Mouse (Mus musculus): Measurements from ENCODE around the gene Tmem184a. TPM values are rescaled to one million over a fixed set of nuclear protein-coding genes. Genes with fewer than 3 reads are reported as not detected.
A peak's percentile ranks its signal among the peaks of the same experiment; 100 is the strongest.

Gene Tmem184a
- polyA plus RNA-seq, 1 experiment from 2014 or later: 15.1 TPM

- H3K27ac ChIP-seq (ENCODE audit: low read depth): no peak overlapping the region
- 62% methylated on average over 4 of the region's 4 CpGs for WGBS
- H3K9ac ChIP-seq (ENCODE audit: low read length): no peak overlapping the region
- H3K4me2 ChIP-seq (ENCODE audit: low read length): no peak overlapping the region
- DNase-seq (ENCODE audit: low spot score): no peak
- 0 out of 2 replicates have a peak, but pooled peaks cover 5% of the 10 kb centered on the region for H3K4me1 ChIP-seq (replicated peaks; ENCODE audit: control insufficient read depth, insufficient read depth, low read length)
- no peaks in the 10 kb centered on the region for H3K36me3 ChIP-seq (ENCODE audit: control insufficient read depth, insufficient read depth, low read length)
- H3K9me3 ChIP-seq (ENCODE audit: control insufficient read depth, low read length): no peaks in the 10 kb centered on the region
- no peak overlapping the region for H3K4me3 ChIP-seq (ENCODE audit: low read depth, low read length)
- peaks cover 20% of the 10 kb centered on the region for H3K27me3 ChIP-seq (replicated peaks; ENCODE audit: control insufficient read depth, insufficient read depth, low read length)
- no peak for ATAC-seq (replicated peaks; ENCODE audit: low FRiP score, low TSS enrichment, low read depth)
Measured at GRCm38 (mm10) chr5:139809397-139809796, 10.3 kb downstream of the Tmem184a start.

- H3K36me3 ChIP-seq (ENCODE audit: control insufficient read depth, insufficient read depth, low read length): peaks cover 6% of the 10 kb centered on the region; the same call in 1 of the 2 replicates
- 90% methylated on average over 8 of the region's 8 CpGs for WGBS
- no peaks in the 10 kb centered on the region for H3K9me3 ChIP-seq (ENCODE audit: control insufficient read depth, low read length)
- ATAC-seq (replicated peaks; ENCODE audit: low FRiP score, low TSS enrichment, low read depth): no peak
- H3K27ac ChIP-seq (ENCODE audit: low read depth): no peak overlapping the region
- H3K4me1 ChIP-seq (replicated peaks; ENCODE audit: control insufficient read depth, insufficient read depth, low read length): 0 out of 2 replicates have a peak, but pooled peaks cover 13% of the 10 kb centered on the region
- H3K9ac ChIP-seq (ENCODE audit: low read length): no peak overlapping the region
- no peak overlapping the region for H3K4me2 ChIP-seq (ENCODE audit: low read length)
- no peaks in the 10 kb centered on the region for H3K27me3 ChIP-seq (replicated peaks; ENCODE audit: control insufficient read depth, insufficient read depth, low read length)
- H3K4me3 ChIP-seq (ENCODE audit: low read depth, low read length): no peak overlapping the region
- no peak for DNase-seq (ENCODE audit: low spot score)
Measured at GRCm38 (mm10) chr5:139805924-139806323, 13.8 kb downstream of the Tmem184a start.

- Histone ChIP-seq H3K4me1 (replicated peaks; ENCODE audit: control insufficient read depth, insufficient read depth, low read length) (0 out of 2 replicates have a peak, but pooled peaks cover 13% of the 10 kb centered on the region), H3K4me2 (ENCODE audit: low read length) (no peak overlapping the region), H3K9ac (ENCODE audit: low read length) (no peak overlapping the region), H3K36me3 (ENCODE audit: control insufficient read depth, insufficient read depth, low read length) (peaks cover 17% of the 10 kb centered on the region), H3K4me3 (ENCODE audit: low read depth, low read length) (no peak overlapping the region), H3K27me3 (replicated peaks; ENCODE audit: control insufficient read depth, insufficient read depth, low read length) (no peaks in the 10 kb centered on the region), H3K27ac (ENCODE audit: low read depth) (peak overlapping the region; percentile 43), H3K9me3 (ENCODE audit: control insufficient read depth, low read length) (no peaks in the 10 kb centered on the region)
- WGBS: 73% methylated on average over 11 of the region's 11 CpGs
- ATAC-seq (replicated peaks; ENCODE audit: low FRiP score, low TSS enrichment, low read depth) (no peak), DNase-seq (ENCODE audit: low spot score) (no peak)
Measured at GRCm38 (mm10) chr5:139804573-139805111, 15.1 kb downstream of the Tmem184a start.

GRCm38 (mm10) chr5:139804107-139804551 is 15.6 kb downstream of the Tmem184a start:
- 9% methylated on average over 6 of the region's 6 CpGs for WGBS
- no peak overlapping the region for H3K4me3 ChIP-seq (ENCODE audit: low read depth, low read length)
- peak overlapping the region; percentile 43 for H3K27ac ChIP-seq (ENCODE audit: low read depth)
- peak overlapping the region; percentile 24 for H3K4me2 ChIP-seq (ENCODE audit: low read length)
- H3K36me3 ChIP-seq (ENCODE audit: control insufficient read depth, insufficient read depth, low read length): peaks cover 18% of the 10 kb centered on the region
- no peak overlapping the region for H3K9ac ChIP-seq (ENCODE audit: low read length)
- DNase-seq (ENCODE audit: low spot score) (no peak), ATAC-seq (replicated peaks; ENCODE audit: low FRiP score, low TSS enrichment, low read depth) (peak; percentile 71)
- 0 out of 2 replicates have a peak, but pooled peaks cover 13% of the 10 kb centered on the region for H3K4me1 ChIP-seq (replicated peaks; ENCODE audit: control insufficient read depth, insufficient read depth, low read length)
- H3K9me3 ChIP-seq (ENCODE audit: control insufficient read depth, low read length): no peaks in the 10 kb centered on the region
- H3K27me3 ChIP-seq (replicated peaks; ENCODE audit: control insufficient read depth, insufficient read depth, low read length): no peaks in the 10 kb centered on the region

GRCm38 (mm10) chr5:139803601-139804102 is 16.1 kb downstream of the Tmem184a start:
- DNase-seq (ENCODE audit: low spot score): no peak
- H3K36me3 ChIP-seq (ENCODE audit: control insufficient read depth, insufficient read depth, low read length): peaks cover 18% of the 10 kb centered on the region
- peak; percentile 29 for ATAC-seq (replicated peaks; ENCODE audit: low FRiP score, low TSS enrichment, low read depth)
- WGBS: 16% methylated on average over 12 of the region's 12 CpGs
- H3K9ac ChIP-seq (ENCODE audit: low read length): no peak overlapping the region
- no peak overlapping the region for H3K4me3 ChIP-seq (ENCODE audit: low read depth, low read length)
- peak overlapping the region; percentile 24 for H3K4me2 ChIP-seq (ENCODE audit: low read length)
- 0 out of 2 replicates have a peak, but pooled peaks cover 13% of the 10 kb centered on the region for H3K4me1 ChIP-seq (replicated peaks; ENCODE audit: control insufficient read depth, insufficient read depth, low read length)
- H3K27me3 ChIP-seq (replicated peaks; ENCODE audit: control insufficient read depth, insufficient read depth, low read length): no peaks in the 10 kb centered on the region
- H3K27ac ChIP-seq (ENCODE audit: low read depth): no peak overlapping the region
- no peaks in the 10 kb centered on the region for H3K9me3 ChIP-seq (ENCODE audit: control insufficient read depth, low read length)

- 69% methylated on average over 8 of the region's 8 CpGs for WGBS
- H3K36me3 ChIP-seq (ENCODE audit: control insufficient read depth, insufficient read depth, low read length): peaks cover 18% of the 10 kb centered on the region
- no peak overlapping the region for H3K4me2 ChIP-seq (ENCODE audit: low read length)
- H3K27me3 ChIP-seq (replicated peaks; ENCODE audit: control insufficient read depth, insufficient read depth, low read length): no peaks in the 10 kb centered on the region
- ATAC-seq (replicated peaks; ENCODE audit: low FRiP score, low TSS enrichment, low read depth): no peak
- no peak overlapping the region for H3K9ac ChIP-seq (ENCODE audit: low read length)
- H3K4me3 ChIP-seq (ENCODE audit: low read depth, low read length): no peak overlapping the region
- no peak overlapping the region for H3K27ac ChIP-seq (ENCODE audit: low read depth)
- no peak for DNase-seq (ENCODE audit: low spot score)
- H3K4me1 ChIP-seq (replicated peaks; ENCODE audit: control insufficient read depth, insufficient read depth, low read length): peaks cover 18% of the 10 kb centered on the region
- no peaks in the 10 kb centered on the region for H3K9me3 ChIP-seq (ENCODE audit: control insufficient read depth, low read length)
Measured at GRCm38 (mm10) chr5:139803165-139803564, 16.6 kb downstream of the Tmem184a start.

GRCm38 (mm10) chr5:139801880-139802279 is 17.8 kb downstream of the Tmem184a start:
- Histone ChIP-seq H3K4me2 (ENCODE audit: low read length) (no peak overlapping the region), H3K27me3 (replicated peaks; ENCODE audit: control insufficient read depth, insufficient read depth, low read length) (no peaks in the 10 kb centered on the region), H3K9ac (ENCODE audit: low read length) (no peak overlapping the region), H3K27ac (ENCODE audit: low read depth) (no peak overlapping the region), H3K36me3 (ENCODE audit: control insufficient read depth, insufficient read depth, low read length) (peaks cover 18% of the 10 kb centered on the region), H3K4me1 (replicated peaks; ENCODE audit: control insufficient read depth, insufficient read depth, low read length) (peaks cover 31% of the 10 kb centered on the region), H3K9me3 (ENCODE audit: control insufficient read depth, low read length) (no peaks in the 10 kb centered on the region), H3K4me3 (ENCODE audit: low read depth, low read length) (no peak overlapping the region)
- WGBS: 90% methylated on average over 10 of the region's 10 CpGs
- no peak for DNase-seq (ENCODE audit: low spot score)
- no peak for ATAC-seq (replicated peaks; ENCODE audit: low FRiP score, low TSS enrichment, low read depth)

GRCm38 (mm10) chr5:139801231-139801630 is 18.5 kb downstream of the Tmem184a start:
- H3K4me3 ChIP-seq (ENCODE audit: low read depth, low read length): no peak overlapping the region
- no peaks in the 10 kb centered on the region for H3K27me3 ChIP-seq (replicated peaks; ENCODE audit: control insufficient read depth, insufficient read depth, low read length)
- peaks cover 18% of the 10 kb centered on the region for H3K36me3 ChIP-seq (ENCODE audit: control insufficient read depth, insufficient read depth, low read length)
- no peak for DNase-seq (ENCODE audit: low spot score)
- 94% methylated on average over 8 of the region's 8 CpGs for WGBS
- peaks cover 37% of the 10 kb centered on the region for H3K4me1 ChIP-seq (replicated peaks; ENCODE audit: control insufficient read depth, insufficient read depth, low read length)
- no peak overlapping the region for H3K27ac ChIP-seq (ENCODE audit: low read depth)
- H3K9me3 ChIP-seq (ENCODE audit: control insufficient read depth, low read length): no peaks in the 10 kb centered on the region
- no peak overlapping the region for H3K9ac ChIP-seq (ENCODE audit: low read length)
- ATAC-seq (replicated peaks; ENCODE audit: low FRiP score, low TSS enrichment, low read depth): no peak
- H3K4me2 ChIP-seq (ENCODE audit: low read length): no peak overlapping the region
